Mouse (Mus musculus) stomach, postnatal 0 days (tissue): ENCODE results near the gene Prkcb.

Experiments
- CTCF ChIP-seq: IDR thresholded peaks from 2 replicates; pipeline ENCODE4 v1.5.1; 2016; ENCODE audit warnings: antibody characterized with exemption, low read depth, mild to moderate bottlenecking, moderate library complexity
- EP300 ChIP-seq: optimal IDR thresholded peaks from 2 replicates; pipeline ENCODE3; 2016; ENCODE audit warnings: antibody characterized with exemption

- TF ChIP-seq EP300 (no peak), CTCF (no peak)
Measured at GRCm38 (mm10) chr7:122657423-122658126, 369.0 kb downstream of the Prkcb start.
